Mouse (Mus musculus) midbrain, embryonic 16.5 days (tissue): ENCODE measurements at regions not wholly inside any gene's neighbourhood (a gene's known extent, or its start where the extent isn't known, plus 50 kb on each side); places are given as distances from the start of the nearest gene placed in this dataset.

Experiments
- ATAC-seq: fragments of 200-750 bp; cut with Nextera tagmentation; 2 replicates; pipeline ENCODE4 v1.8.0; 2017; ENCODE audit warnings: moderate TSS enrichment
- H3K27ac ChIP-seq: fragments of 300-500 bp; sonication (generic); 2 replicates; pipeline ENCODE4 v1.5.1; 2014; ENCODE audit warnings: mild to moderate bottlenecking, low read length, mixed read lengths
- H3K27me3 ChIP-seq: fragments of 300-500 bp; sonication (generic); 2 replicates; pipeline ENCODE4 v1.6.1; 2014; ENCODE audit warnings: low read depth, low read length, mixed read lengths; ENCODE audit not compliant: control insufficient read depth, insufficient read depth
- H3K36me3 ChIP-seq: fragments of 300-500 bp; sonication (generic); 2 replicates; pipeline ENCODE4 v1.6.1; 2014; ENCODE audit warnings: mild to moderate bottlenecking, low read length, moderate library complexity, mixed read lengths; ENCODE audit not compliant: control insufficient read depth, insufficient read depth
- H3K4me1 ChIP-seq: fragments of 300-500 bp; sonication (generic); 2 replicates; pipeline ENCODE4 v1.6.1; 2014; ENCODE audit warnings: mild to moderate bottlenecking, low read length, mixed read lengths; ENCODE audit not compliant: control insufficient read depth, insufficient read depth
- H3K4me2 ChIP-seq: fragments of 300-500 bp; sonication (generic); 2 replicates; pipeline ENCODE4 v1.6.1; 2014; ENCODE audit warnings: mild to moderate bottlenecking, low read length, mixed read lengths
- H3K4me3 ChIP-seq: fragments of 300-500 bp; sonication (generic); 2 replicates; pipeline ENCODE4 v1.5.1; 2014; ENCODE audit warnings: low read depth, mild to moderate bottlenecking, low read length, moderate library complexity, mixed read lengths
- H3K9ac ChIP-seq: fragments of 300-500 bp; sonication (generic); 2 replicates; pipeline ENCODE4 v1.6.1; 2014; ENCODE audit warnings: low read depth, low read length, mixed read lengths
- H3K9me3 ChIP-seq: fragments of 300-500 bp; sonication (generic); replicated peaks from 2 replicates; pipeline ENCODE4 v1.6.1; 2014; ENCODE audit warnings: mild to moderate bottlenecking, low read length, mixed read lengths; ENCODE audit not compliant: control insufficient read depth, poor library complexity, severe bottlenecking
- WGBS: fragments of 180-500 bp; shearing (Covaris S2); extraction: QIAGEN DNeasy Blood & Tissue Kit; methylation state at CpG from one replicate; pipeline ENCODE4 v1.1.7; 2014; 5-methylcytosine and 5-hydroxymethylcytosine counted together

DNA sequence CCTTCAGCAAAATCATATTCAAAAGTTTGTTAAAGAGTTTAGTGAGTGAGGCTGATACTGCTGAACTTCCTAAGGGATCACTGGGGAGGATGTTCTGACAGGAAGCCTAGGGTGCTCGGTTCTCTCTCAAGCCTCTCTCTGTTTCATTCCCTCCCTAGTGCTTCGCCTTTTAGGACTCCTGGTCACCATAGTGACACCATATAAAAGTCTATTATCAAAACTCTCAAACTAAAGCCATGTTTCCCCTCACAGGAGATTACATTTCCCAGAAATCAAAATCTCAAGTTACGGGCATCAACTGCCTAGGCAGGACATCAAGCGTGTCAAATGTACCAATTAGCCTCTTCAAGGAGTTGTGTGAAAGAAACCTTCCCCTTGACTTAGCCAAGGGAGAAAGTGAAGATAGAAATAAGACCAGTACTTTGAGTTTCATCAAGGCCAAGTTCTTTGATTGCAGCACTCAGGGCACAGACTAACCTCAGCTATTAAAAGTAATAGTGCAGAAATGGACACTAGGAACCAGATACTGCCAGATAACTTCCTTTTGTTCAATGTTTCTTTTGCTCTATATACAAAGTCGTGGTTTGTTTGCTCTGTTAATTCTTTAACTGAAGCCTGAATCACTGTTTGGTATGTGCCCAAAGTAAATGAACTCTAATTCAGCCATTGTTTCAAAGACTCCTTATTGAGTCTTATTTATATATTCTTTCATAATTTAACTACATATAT lies 752.6 kb downstream of the Jrkl start:
- Histone ChIP-seq H3K4me1 (no peaks in the 10 kb centered on the region), H3K4me2 (no peak overlapping the region), H3K27ac (no peak overlapping the region), H3K9me3 (no peaks in the 10 kb centered on the region), H3K27me3 (no peaks in the 10 kb centered on the region), H3K9ac (no peak overlapping the region), H3K4me3 (no peak overlapping the region), H3K36me3 (no peaks in the 10 kb centered on the region)
- 66% methylated on average over 5 of the region's 5 CpGs for WGBS
- ATAC-seq = no peak

DNA sequence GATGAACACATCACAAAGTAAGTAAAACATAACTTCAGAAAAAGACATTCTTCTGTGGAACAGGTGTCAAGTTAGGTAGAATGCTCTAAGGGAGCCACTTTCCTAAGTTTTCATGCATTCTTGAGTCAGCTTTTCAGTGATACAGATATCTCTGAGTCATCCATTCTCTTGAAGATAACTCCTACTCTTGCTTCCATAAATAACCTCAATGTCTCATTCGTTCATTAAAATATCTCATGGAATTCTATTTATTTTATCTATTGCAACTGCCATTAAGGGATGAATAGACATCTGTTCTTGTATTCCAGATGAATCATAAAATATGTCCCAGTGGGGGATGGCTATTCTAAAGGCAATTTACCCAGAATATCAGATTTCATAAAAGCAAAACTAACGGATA lies 787.8 kb downstream of the Jrkl start:
- Histone ChIP-seq H3K4me1 (no peaks in the 10 kb centered on the region), H3K27me3 (no peaks in the 10 kb centered on the region), H3K4me2 (no peak overlapping the region), H3K27ac (no peak overlapping the region), H3K9ac (no peak overlapping the region), H3K36me3 (no peaks in the 10 kb centered on the region), H3K9me3 (no peaks in the 10 kb centered on the region), H3K4me3 (no peak overlapping the region)
- WGBS = 82% methylated on average over 2 of the region's 2 CpGs
- no peak for ATAC-seq

DNA sequence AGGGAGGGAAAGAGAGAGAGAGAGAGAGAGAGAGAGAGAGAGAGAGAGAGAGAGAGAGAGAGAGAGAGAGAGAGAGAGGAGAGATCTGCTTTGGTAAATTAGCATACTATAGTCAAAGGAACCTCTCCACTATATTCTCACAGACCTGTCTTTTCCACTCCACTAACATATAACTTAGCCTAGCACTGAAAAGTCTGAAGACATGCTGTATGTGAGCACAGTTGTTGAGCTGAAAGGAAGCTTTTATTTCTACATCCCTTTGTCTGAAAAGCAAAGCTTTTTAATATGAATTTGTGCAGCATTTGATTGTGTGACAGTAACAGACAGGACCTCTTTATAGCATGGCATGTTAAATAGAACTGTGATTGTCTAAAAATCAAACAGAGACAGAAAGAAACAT lies 788.9 kb downstream of the Jrkl start:
- no peak overlapping the region for H3K4me2 ChIP-seq
- no peak overlapping the region for H3K9ac ChIP-seq
- H3K27me3 ChIP-seq = no peaks in the 10 kb centered on the region
- H3K36me3 ChIP-seq = no peaks in the 10 kb centered on the region
- ATAC-seq = no peak
- no peak overlapping the region for H3K4me3 ChIP-seq
- H3K4me1 ChIP-seq = no peaks in the 10 kb centered on the region
- H3K9me3 ChIP-seq = no peaks in the 10 kb centered on the region
- H3K27ac ChIP-seq = no peak overlapping the region

DNA sequence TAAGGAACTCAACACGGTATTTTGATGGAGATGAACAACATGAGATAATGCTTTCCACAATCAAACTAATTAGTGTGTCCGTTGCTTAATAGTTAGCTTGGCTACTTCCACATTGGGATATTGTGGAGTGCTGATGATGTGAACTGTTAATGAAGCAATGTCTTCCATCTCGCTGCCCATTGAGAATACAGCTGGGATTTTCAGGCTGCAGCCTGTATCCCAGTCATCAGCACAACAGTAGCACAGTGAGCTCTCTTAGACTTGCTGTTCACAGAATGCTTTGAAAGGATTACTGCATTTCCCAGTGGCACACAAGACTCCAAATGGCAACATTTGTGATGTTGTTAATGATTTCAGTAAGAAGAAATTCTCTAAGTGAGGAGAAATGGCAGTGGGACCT lies 811.5 kb downstream of the Jrkl start:
- no peaks in the 10 kb centered on the region for H3K36me3 ChIP-seq
- ATAC-seq = no peak
- H3K4me3 ChIP-seq = no peak overlapping the region
- 56% methylated on average over 3 of the region's 3 CpGs for WGBS
- H3K9ac ChIP-seq = no peak overlapping the region
- H3K27me3 ChIP-seq = no peaks in the 10 kb centered on the region
- H3K27ac ChIP-seq = no peak overlapping the region
- no peaks in the 10 kb centered on the region for H3K4me1 ChIP-seq
- no peaks in the 10 kb centered on the region for H3K9me3 ChIP-seq
- H3K4me2 ChIP-seq = no peak overlapping the region

DNA sequence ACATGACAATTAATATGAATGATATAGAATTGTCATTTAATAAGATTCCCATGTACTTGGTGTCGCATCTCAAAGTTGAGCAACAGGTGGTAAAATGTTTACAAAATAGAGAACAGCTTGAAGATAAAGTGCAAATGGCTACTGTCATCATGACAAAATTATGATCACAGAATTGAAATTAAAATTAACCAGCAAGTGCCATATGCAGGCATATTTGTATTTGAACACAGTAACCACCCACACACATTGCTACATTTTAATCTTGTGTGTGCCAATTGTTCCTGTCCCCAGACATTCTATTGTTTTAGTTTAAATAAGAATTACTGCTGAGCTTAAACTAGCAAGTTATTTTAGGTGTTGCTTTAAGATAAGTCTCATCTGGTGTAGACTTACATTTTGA lies 823.7 kb downstream of the Jrkl start:
- Histone ChIP-seq H3K36me3 (no peaks in the 10 kb centered on the region), H3K4me1 (no peaks in the 10 kb centered on the region), H3K27ac (no peak overlapping the region), H3K4me2 (no peak overlapping the region), H3K4me3 (no peak overlapping the region), H3K27me3 (no peaks in the 10 kb centered on the region), H3K9ac (no peak overlapping the region), H3K9me3 (no peaks in the 10 kb centered on the region)
- ATAC-seq = no peak
- WGBS = 97% methylated on average over 1 of the region's 1 CpGs

DNA sequence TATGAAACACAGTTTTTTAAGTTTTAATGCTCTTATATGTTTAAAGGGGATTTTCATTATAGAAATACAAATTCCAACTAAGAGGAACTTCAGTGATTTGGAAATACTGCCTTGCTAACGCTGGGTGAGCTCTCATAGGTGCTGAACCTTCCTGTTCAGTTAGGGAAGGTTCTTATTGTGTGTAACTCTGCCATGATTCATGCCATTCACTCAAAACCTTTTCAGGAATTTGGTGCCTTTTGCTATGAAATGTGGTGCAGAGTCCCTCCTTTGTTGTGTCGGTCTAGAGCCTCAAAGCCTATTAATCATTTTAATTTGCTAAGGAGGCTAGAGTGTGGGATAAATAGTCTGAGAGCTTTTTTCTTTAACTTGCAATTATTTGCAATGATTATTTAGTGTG lies 837.1 kb downstream of the Jrkl start:
- Histone ChIP-seq H3K4me2 (no peak overlapping the region), H3K4me3 (no peak overlapping the region), H3K36me3 (no peaks in the 10 kb centered on the region), H3K4me1 (no peaks in the 10 kb centered on the region), H3K9ac (no peak overlapping the region), H3K9me3 (no peaks in the 10 kb centered on the region), H3K27me3 (no peaks in the 10 kb centered on the region), H3K27ac (no peak overlapping the region)
- WGBS = 64% methylated on average over 2 of the region's 2 CpGs
- ATAC-seq = no peak

DNA sequence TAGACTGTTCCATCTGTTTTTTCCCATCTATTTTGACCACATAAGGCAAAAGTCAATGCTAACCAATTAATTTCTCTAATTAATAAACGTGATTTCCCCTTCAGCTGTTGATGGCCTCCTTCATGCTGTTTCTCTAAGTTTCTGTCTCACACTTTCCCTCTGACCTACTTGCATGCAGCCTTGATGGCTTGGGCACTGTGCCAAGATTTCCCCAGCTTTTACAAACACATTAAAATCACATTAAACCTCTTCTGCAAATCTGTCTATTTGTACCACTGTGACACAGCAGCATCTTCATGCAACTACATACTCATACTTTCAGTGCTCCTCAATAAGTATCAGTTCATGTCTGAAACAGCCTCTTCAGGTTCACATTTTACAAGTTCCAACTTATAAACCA lies 841.4 kb downstream of the Jrkl start:
- Histone ChIP-seq H3K27ac (no peak overlapping the region), H3K4me3 (no peak overlapping the region), H3K4me1 (no peaks in the 10 kb centered on the region), H3K4me2 (no peak overlapping the region), H3K9ac (no peak overlapping the region), H3K36me3 (no peaks in the 10 kb centered on the region), H3K9me3 (no peaks in the 10 kb centered on the region), H3K27me3 (no peaks in the 10 kb centered on the region)
- ATAC-seq = no peak
- WGBS = 59% methylated on average over 1 of the region's 1 CpGs

DNA sequence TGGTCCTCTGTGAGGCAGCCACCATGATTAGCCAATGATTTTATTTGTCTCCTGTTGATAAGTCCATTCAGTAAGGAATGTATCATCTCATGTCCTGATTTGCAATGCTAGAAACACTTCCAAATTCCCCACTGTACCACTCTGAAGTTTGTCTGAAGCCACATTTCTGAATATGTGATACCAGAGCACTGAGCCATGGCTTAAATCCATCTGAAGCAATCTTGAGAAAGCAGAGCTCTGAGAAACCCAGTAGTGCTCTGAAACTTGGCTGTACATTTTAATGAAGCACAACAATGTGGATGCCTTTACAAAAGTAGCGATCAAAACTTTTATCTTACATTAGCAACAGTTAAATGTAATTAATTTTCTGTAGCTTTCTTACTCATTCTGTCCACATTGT lies 850.0 kb downstream of the Jrkl start:
- WGBS = 86% methylated on average over 1 of the region's 1 CpGs
- Histone ChIP-seq H3K27me3 (no peaks in the 10 kb centered on the region), H3K9me3 (no peaks in the 10 kb centered on the region), H3K4me3 (no peak overlapping the region), H3K9ac (no peak overlapping the region), H3K36me3 (no peaks in the 10 kb centered on the region), H3K4me1 (no peaks in the 10 kb centered on the region), H3K27ac (no peak overlapping the region), H3K4me2 (no peak overlapping the region)
- ATAC-seq = no peak

DNA sequence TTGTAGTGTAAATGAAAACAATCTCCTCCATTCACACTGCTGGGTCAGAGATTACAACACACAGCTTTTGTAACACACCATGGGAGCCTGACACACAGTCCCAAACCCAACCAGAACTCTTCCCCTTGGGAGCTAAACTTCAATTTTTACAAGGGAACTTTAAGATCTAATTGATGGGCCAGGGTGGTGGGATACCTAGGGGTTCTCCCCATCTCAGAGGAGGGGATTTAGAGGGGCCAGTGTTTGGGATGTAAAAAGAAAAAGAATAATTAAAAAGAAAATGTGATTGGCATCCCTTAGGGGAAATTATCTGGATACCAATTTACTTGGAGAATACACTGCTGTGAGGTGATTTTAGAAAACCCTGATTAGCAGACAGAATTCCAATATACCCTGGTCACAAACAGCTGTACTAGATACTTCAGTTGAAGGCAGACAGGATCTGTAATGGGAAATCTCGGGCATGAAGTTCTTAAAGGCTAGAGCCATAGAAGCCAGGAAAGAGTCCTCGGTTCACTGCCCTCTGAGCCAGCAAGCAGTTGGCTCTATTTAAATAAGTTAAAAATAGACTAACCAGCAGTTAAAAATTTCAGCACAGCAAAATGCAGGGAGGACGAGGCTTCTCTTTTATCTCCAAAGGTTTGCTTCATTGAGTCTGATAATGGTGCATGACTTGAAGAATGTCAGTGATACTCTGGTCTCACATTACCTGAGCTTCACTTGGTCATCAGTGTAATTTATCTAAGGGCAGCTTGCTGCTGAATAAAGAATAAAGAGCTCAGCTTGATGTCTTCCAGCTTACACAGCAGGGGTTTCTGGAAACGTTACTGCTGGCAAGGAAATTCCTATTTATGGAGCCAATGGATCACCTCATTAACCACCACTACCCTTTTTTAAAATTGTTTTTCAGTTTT lies 864.6 kb downstream of the Jrkl start:
- no peaks in the 10 kb centered on the region for H3K4me1 ChIP-seq
- H3K9me3 ChIP-seq = no peaks in the 10 kb centered on the region
- WGBS = 4% methylated on average over 4 of the region's 4 CpGs
- no peak overlapping the region for H3K4me3 ChIP-seq
- no peak overlapping the region for H3K4me2 ChIP-seq
- 0 out of 2 replicates have a peak, but pooled peaks have one; percentile 64 for ATAC-seq
- H3K27ac ChIP-seq = no peak overlapping the region
- no peak overlapping the region for H3K9ac ChIP-seq
- no peaks in the 10 kb centered on the region for H3K36me3 ChIP-seq
- H3K27me3 ChIP-seq = no peaks in the 10 kb centered on the region
